Mouse (Mus musculus) erythroblast, embryonic 14.5 days (primary cell): Measurements from ENCODE around the gene Ghr. TPM values are rescaled to one million over a fixed set of nuclear protein-coding genes. Genes with fewer than 3 reads are reported as not detected.

Source experiments
- H3K27me3 ChIP-seq: 2 replicates; pipeline ENCODE4 v1.6.1; 2012; ENCODE audit warnings: inconsistent platforms; ENCODE audit not compliant: control insufficient read depth
- H3K36me3 ChIP-seq: 2 replicates; pipeline ENCODE4 v1.6.1; 2012; ENCODE audit warnings: mild to moderate bottlenecking, inconsistent platforms; ENCODE audit not compliant: control insufficient read depth
- H3K4me1 ChIP-seq: 2 replicates; pipeline ENCODE4 v1.6.1; 2012; ENCODE audit warnings: inconsistent platforms; ENCODE audit not compliant: control insufficient read depth
- H3K4me3 ChIP-seq: replicated peaks from 2 replicates; pipeline ENCODE3; 2012; ENCODE audit warnings: moderate library complexity, mild to moderate bottlenecking, inconsistent platforms
- H3K9me3 ChIP-seq: 2 replicates; pipeline ENCODE4 v1.6.1; 2012; ENCODE audit warnings: low read length, inconsistent platforms, mixed read lengths; ENCODE audit not compliant: control insufficient read depth
- GATA1 ChIP-seq: IDR thresholded peaks from 2 replicates; pipeline ENCODE4 v1.6.1; 2012; ENCODE audit warnings: low read length, inconsistent platforms, mixed read lengths
- TAL1 ChIP-seq: IDR thresholded peaks from 3 replicates; pipeline ENCODE4 v1.6.1; 2012; ENCODE audit warnings: low read length, inconsistent platforms, mixed read lengths
- polyA plus RNA-seq: library from polyadenylated mRNA; stranded (reverse); fragments of >175 nt; gene quantifications from 2 replicates; pipeline ENCODE4 v1.2.3, GENCODE M21; 2012

The Ghr gene
- polyA plus RNA-seq, 1 experiment = not detected

- TF ChIP-seq GATA1 = no peak
- no peak for TF ChIP-seq TAL1
- Histone ChIP-seq H3K9me3 (no peaks in the 10 kb centered on the region), H3K4me3 (no peak overlapping the region), H3K4me1 (no peaks in the 10 kb centered on the region), H3K36me3 (no peaks in the 10 kb centered on the region), H3K27me3 (no peaks in the 10 kb centered on the region)
Observed at GRCm38 (mm10) chr15:3417699-3418098, 165.6 kb downstream of the Ghr start.

GRCm38 (mm10) chr15:3413103-3413502, 170.2 kb downstream of the Ghr start:
- TF ChIP-seq GATA1 = no peak
- TF ChIP-seq TAL1 = no peak
- Histone ChIP-seq H3K4me3 (no peak overlapping the region), H3K9me3 (no peaks in the 10 kb centered on the region), H3K36me3 (no peaks in the 10 kb centered on the region), H3K27me3 (no peaks in the 10 kb centered on the region), H3K4me1 (no peaks in the 10 kb centered on the region)

- no peaks in the 10 kb centered on the region for H3K36me3 ChIP-seq
- no peaks in the 10 kb centered on the region for H3K4me1 ChIP-seq
- no peak overlapping the region for H3K4me3 ChIP-seq
- TF ChIP-seq GATA1 (no peak), TAL1 (no peak)
- no peaks in the 10 kb centered on the region for H3K27me3 ChIP-seq
- no peaks in the 10 kb centered on the region for H3K9me3 ChIP-seq
Observed at GRCm38 (mm10) chr15:3408478-3408877, 174.8 kb downstream of the Ghr start.

DNA sequence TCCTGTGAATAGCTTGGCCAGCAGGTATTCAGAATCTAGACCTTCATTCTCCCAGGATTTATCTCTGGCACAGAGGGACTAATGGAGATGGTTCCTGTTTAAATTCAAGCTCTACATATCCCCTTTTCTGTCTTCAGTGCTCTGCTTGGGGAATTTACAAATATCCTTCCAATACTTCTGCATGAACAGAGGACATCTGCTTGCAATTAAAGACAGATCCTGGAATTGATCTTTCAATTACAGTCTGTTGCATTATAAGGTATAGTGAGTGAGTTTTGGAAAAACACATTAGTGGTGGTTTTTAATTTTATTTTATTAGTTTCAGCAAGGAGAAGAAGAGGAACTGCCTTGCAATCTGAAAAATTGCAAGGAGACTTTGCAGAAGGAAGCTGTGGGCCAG, 184.1 kb downstream of the Ghr start:
- no peaks in the 10 kb centered on the region for H3K9me3 ChIP-seq
- no peaks in the 10 kb centered on the region for H3K36me3 ChIP-seq
- H3K4me3 ChIP-seq = no peak overlapping the region
- TF ChIP-seq GATA1 (no peak), TAL1 (no peak)
- H3K4me1 ChIP-seq = no peaks in the 10 kb centered on the region
- no peaks in the 10 kb centered on the region for H3K27me3 ChIP-seq

- TF ChIP-seq GATA1 (no peak), TAL1 (no peak)
- no peak overlapping the region for H3K4me3 ChIP-seq
- H3K9me3 ChIP-seq = no peaks in the 10 kb centered on the region
- H3K36me3 ChIP-seq = no peaks in the 10 kb centered on the region
- H3K4me1 ChIP-seq = no peaks in the 10 kb centered on the region
- no peaks in the 10 kb centered on the region for H3K27me3 ChIP-seq
Observed at GRCm38 (mm10) chr15:3397369-3398100, 185.8 kb downstream of the Ghr start.

DNA sequence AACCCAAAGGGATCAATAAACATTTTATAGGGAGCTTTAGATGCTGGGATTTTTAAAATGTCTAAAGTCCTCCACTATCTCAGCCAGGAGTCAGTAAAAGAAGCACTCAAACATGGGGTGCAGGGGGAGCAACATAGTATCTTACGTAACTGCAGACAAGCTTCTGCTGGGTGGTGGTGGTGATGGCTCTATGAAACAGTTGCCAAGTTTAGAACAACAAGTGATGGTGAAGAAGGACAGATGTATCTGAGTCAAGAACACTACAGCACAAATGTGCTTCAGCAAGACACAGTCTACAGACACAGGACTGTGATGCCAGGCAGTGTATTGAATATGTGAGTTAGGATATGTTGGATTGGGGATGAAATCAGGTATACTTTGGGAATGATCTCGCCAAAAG, 187.1 kb downstream of the Ghr start:
- H3K36me3 ChIP-seq = no peaks in the 10 kb centered on the region
- no peaks in the 10 kb centered on the region for H3K9me3 ChIP-seq
- no peak for TF ChIP-seq TAL1
- no peak for TF ChIP-seq GATA1
- no peaks in the 10 kb centered on the region for H3K27me3 ChIP-seq
- no peaks in the 10 kb centered on the region for H3K4me1 ChIP-seq
- no peak overlapping the region for H3K4me3 ChIP-seq

DNA sequence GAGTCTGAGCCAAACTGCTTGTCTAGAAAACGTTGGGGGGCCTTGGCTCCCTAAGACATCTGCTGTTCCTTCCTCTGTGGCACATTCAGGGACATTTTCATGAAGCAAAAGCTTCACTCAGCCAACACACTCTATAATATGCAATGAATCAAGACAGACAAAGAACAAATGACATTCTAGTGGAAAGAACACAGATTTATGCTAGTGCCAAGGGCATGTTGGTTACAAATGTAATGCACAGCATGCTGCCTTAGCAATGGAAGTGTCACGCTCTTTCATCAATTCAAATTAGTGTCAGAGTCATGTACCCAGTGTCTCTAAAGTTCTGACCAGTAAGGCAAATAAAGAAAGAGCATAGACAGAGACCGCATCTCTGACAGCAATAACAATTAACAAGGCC, 187.6 kb downstream of the Ghr start:
- Histone ChIP-seq H3K36me3 (no peaks in the 10 kb centered on the region), H3K4me1 (no peaks in the 10 kb centered on the region), H3K4me3 (no peak overlapping the region), H3K27me3 (no peaks in the 10 kb centered on the region), H3K9me3 (no peaks in the 10 kb centered on the region)
- no peak for TF ChIP-seq TAL1
- TF ChIP-seq GATA1 = no peak

DNA sequence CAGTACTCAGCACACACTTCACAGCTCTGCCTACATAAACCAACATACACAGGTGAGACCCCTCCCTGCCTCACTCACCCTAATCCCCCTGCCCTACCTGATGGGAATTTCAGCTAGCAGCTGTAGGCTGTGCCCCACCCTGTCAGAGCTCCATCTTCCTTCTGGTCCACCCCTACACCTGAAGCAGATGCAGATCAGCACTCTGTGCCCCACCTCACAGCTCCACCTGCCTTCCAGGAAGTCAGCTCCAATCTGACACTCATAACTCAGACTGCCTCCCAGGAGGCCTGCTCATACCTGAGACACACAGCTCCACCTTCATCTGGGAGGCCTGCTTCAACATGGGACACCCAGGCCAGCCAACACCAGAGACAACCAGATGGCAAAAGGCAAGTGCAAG, 192.6 kb downstream of the Ghr start:
- Histone ChIP-seq H3K4me3 (no peak overlapping the region), H3K9me3 (no peaks in the 10 kb centered on the region), H3K27me3 (no peaks in the 10 kb centered on the region), H3K4me1 (no peaks in the 10 kb centered on the region), H3K36me3 (no peaks in the 10 kb centered on the region)
- TF ChIP-seq GATA1 (no peak), TAL1 (no peak)

- TF ChIP-seq GATA1 (no peak), TAL1 (no peak)
- H3K4me1 ChIP-seq = no peaks in the 10 kb centered on the region
- H3K9me3 ChIP-seq = no peaks in the 10 kb centered on the region
Observed at GRCm38 (mm10) chr15:3389011-3389410, 194.3 kb downstream of the Ghr start.

DNA sequence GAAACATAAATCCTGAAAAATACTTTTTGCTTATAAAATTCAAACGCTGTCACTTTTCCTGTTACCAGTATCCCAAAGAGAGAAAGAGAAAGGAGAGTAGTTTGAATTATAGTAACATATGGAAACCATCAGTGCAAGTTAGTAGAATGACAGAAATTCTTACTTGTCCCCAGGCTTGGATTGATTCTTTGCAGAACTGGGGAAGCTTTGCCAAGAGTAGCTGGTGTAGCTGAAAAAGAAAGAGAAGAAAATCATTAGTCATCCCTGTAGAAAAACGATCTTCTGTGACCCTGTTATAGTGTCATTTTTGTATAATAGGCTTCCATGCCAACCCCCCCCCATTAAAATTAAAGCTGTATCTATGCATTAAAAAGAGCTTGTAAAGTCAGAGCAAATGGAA, 194.8 kb downstream of the Ghr start:
- H3K9me3 ChIP-seq = no peaks in the 10 kb centered on the region
- no peaks in the 10 kb centered on the region for H3K4me1 ChIP-seq
- no peak for TF ChIP-seq TAL1
- no peak for TF ChIP-seq GATA1
- H3K36me3 ChIP-seq = no peaks in the 10 kb centered on the region
- no peaks in the 10 kb centered on the region for H3K27me3 ChIP-seq
- no peak overlapping the region for H3K4me3 ChIP-seq

More at GRCm38 (mm10) chr15:3389011-3389410, 194.3 kb downstream of the Ghr start:
- Histone ChIP-seq H3K27me3 (no peaks in the 10 kb centered on the region), H3K4me3 (no peak overlapping the region), H3K36me3 (no peaks in the 10 kb centered on the region)
